Mouse (Mus musculus): ENCODE measurements around the gene Dab1.

Gene Dab1

DNA sequence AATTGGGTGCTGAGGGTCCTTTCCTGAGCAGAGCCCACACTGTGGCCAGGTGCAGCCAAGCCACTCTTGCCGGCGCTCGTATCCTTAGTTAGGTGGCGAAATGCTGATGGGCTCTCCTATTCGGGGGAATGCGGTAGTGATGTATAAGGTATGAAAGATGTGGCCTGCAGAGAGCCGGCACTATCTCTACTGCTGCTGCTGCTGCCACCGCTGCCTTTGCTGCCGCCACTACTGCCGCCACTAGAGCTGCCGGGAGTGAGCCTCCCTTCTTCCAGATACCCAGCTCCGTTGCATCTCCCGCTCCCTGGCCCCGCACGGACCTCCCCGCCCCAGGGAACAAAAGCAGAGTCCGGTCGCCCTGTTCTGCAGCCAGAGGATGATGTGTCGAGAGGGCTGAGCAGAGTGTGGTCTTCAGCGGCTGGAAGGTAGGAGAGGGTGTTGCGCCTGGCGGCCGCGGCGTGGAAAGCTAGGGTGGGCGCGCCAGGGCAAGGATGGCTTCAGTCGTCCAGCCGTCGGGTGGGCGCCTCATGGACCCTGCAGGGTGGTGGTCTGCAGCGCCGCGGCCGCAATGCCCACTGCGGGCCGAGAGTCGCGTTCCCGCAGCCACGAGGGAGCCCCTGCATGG lies at the start of gene Dab1:
Gene Dab1 (plus strand): TSS at position 39 of the 625 bp plus-strand sequence.
- no peak for DNase-seq (ENCODE audit: low read depth, low spot score)

GRCm38 (mm10) chr4:103571721-103572352 lies 47.3 kb upstream of the Dab1 start:
- DNase-seq (ENCODE audit: low read depth, low spot score) = peak; percentile 29

DNA sequence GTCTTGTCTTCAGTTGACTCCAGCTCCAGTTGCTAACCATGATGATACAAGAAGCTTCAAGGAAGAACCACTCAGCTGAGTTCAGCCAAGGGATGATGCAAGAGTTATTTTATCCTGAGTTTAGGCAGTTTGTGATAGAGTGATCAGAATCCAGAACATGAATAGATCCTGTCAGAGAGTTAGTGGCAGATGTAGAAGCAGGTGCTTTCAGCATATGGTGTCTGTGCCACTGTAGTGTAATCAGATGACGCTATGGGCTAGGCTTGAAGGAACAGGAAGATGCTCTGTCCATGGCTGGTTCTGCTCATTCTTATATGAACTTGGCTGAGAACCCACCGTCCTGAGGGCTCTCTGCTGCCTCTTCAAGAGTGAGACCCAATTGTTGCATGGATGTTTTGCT lies 43.6 kb upstream of the Dab1 start:
- no peak for DNase-seq (ENCODE audit: low read depth, low spot score)

GRCm38 (mm10) chr4:103576305-103576704 lies 42.9 kb upstream of the Dab1 start:
- DNase-seq (ENCODE audit: low read depth, low spot score) = no peak

GRCm38 (mm10) chr4:103577111-103577815 lies 41.9 kb upstream of the Dab1 start:
- DNase-seq (ENCODE audit: low read depth, low spot score) = no peak

DNA sequence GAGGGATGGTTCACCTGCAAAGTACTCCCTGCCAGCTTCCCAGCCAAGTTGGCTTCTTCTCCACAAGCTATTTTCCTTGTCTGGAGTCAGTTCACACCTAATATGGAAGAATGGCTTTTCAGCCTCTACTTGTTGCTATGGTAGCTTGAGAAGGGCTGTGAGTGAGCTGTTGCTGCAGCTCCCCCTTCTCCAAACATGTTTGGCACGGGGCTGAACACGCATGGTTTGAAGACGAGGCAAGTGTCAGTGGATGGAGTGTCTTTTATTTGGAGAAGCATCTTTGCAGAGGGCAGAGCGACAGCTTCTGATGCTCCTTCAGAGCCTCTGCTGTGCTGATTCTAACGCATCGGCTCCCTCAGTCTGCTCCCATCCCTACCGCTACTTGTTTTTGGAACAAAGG lies 41.3 kb upstream of the Dab1 start:
- DNase-seq (ENCODE audit: low read depth, low spot score) = no peak

DNA sequence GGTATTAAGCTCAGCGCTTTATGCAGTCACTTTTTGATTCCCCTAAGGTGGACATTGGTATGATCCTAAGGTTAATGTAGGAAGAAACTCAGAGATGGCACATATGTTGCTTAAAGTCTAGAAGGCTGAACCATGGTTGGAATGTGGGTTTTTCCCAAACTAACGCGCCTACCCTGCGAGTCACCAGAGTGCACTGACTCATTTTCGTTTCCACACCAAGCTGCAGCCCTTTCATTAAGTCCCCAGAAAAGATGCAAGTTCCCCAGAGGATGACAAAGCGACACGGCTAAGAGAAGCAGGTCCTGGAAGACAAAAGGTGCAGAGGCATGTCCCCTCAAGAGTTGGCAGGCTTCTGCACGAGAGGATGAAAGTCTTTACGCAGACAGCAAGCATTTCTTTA lies 39.1 kb upstream of the Dab1 start:
- peak; percentile 71 for DNase-seq (ENCODE audit: low read depth, low spot score)

- DNase-seq (ENCODE audit: low read depth, low spot score) = no peak
Measured at GRCm38 (mm10) chr4:103615011-103615410, 4.1 kb upstream of the Dab1 start.

- no peak for DNase-seq (ENCODE audit: low read depth, low spot score)
Measured at GRCm38 (mm10) chr4:103619946-103620371, 800 bp downstream of the Dab1 start.

- DNase-seq (ENCODE audit: low read depth, low spot score) = no peak
Measured at GRCm38 (mm10) chr4:103620590-103621155, 1.5 kb downstream of the Dab1 start.

DNA sequence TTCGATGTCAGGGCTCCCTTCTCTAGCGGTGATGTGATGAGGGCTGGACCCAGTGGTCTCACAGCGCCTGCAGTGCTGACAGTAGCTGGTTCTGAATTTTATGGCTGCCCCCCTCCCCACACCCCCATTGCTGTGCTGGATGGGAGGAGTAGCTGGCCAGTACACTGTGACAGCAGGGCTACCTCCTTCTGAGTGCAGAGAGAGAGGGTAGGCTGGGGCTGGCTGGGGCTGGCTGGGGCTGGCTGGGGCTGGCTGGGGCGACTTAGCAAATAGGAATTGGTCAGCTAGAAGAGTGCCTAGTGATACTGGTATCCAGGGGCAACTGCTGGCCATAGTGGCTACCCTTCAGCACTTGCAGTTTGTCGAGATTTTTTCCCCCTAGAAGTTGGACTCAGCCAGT lies 2.4 kb downstream of the Dab1 start:
- no peak for DNase-seq (ENCODE audit: low read depth, low spot score)

DNA sequence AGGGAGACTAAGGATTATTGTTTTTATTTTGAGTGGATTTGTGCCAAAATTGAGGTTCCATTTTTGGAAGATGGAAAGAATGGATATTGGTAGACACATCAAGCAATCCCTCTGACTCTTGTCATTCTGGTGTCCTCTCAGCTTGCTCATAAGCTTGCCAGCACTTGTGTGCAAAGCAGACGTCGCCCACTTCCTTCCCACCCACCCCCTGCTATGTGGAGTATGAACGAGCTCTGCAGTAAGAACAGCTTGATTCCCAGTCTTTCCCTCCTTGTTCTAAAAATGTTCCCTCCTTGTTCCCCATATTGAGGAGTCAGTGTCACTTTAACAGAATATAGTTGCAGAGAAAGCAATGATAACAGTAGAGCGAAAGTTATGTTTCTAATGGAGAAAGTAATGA lies 11.0 kb downstream of the Dab1 start:
- no peak for DNase-seq (ENCODE audit: low read depth, low spot score)

- DNase-seq (ENCODE audit: low read depth, low spot score) = no peak
Measured at GRCm38 (mm10) chr4:103636168-103636776, 17.1 kb downstream of the Dab1 start.

- no peak for DNase-seq (ENCODE audit: low read depth, low spot score)
Measured at GRCm38 (mm10) chr4:103648209-103648896, 29.2 kb downstream of the Dab1 start.

DNA sequence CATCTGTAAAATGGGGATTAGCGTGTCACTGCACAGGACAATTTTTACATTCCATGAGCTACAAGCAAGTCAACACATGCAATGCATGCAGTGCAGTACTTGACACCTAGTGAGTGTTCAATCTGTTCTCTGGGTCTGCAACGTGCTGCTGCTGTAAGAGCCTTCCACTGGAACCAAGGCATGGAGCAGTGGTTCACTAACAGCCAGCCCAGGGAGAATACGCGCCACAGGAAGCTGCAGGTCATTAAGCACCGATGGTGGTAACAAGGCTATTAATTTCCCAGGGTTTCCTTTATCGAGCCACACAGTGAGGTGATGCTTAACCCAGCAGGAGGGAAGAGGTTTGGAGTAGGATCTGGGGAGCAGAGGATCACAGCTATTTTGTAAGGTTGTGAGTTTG lies 36.6 kb downstream of the Dab1 start:
- DNase-seq (ENCODE audit: low read depth, low spot score) = no peak

DNA sequence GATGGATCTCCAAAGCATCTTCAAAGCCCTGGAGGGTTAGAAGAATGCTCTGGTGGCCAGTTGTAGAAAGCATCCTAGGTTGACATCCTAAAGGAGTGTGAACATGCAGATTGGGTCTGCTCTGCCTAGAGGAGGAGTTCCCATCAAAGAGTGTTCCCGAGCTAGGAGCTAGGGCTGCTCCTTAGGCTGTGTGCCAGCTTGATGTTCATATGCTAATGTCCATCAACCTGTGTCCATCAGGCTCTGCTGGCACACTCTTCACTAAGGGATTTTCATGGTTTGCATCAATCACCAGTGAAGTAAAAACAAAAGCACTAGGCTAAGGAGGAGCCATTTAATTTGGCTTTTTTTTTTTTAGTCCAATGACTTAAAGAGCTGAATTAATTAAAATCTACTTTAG lies 42.2 kb downstream of the Dab1 start:
- DNase-seq (ENCODE audit: low read depth, low spot score) = no peak

DNA sequence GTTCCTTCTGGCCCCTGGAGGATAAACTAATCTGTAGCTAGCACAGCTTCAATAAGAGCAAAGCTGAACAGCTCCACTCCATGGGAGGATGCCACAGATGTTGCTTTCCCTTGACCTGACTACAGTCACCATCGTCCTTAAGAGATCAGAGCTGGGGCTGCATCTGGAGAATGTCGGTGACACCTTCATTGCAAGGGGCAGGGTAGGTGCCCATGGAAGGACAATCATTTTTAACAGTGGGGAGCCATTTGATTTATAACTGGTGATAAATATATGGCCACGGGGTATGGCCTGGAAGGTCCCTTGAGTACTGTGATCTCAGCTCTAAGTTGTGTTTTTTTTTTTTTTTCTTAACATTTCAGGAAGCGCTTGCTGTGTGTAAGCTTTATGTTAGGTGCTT lies 48.3 kb downstream of the Dab1 start:
- no peak for DNase-seq (ENCODE audit: low read depth, low spot score)

DNA sequence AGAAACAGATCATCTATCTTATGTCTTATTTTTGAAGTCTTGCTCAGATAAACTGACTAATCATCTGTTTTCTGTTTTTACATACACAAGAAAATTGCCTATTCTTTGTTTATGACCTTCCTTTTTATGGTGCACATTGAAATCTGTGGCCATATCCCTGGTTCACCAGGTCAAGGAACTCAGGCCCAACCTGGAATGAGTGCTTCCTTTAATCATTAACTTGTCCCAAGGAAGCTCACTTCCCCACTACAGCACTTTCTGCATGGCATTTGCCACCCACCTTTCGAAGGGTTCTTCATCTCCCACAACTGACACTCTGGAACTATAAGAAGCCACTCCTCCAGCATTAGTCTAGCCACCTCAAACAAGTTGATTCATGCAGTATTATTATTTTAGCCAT lies 58.0 kb downstream of the Dab1 start:
- no peak for DNase-seq (ENCODE audit: low read depth, low spot score)

- DNase-seq (ENCODE audit: low read depth, low spot score) = no peak
Measured at GRCm38 (mm10) chr4:103678501-103678900, 59.3 kb downstream of the Dab1 start.

DNA sequence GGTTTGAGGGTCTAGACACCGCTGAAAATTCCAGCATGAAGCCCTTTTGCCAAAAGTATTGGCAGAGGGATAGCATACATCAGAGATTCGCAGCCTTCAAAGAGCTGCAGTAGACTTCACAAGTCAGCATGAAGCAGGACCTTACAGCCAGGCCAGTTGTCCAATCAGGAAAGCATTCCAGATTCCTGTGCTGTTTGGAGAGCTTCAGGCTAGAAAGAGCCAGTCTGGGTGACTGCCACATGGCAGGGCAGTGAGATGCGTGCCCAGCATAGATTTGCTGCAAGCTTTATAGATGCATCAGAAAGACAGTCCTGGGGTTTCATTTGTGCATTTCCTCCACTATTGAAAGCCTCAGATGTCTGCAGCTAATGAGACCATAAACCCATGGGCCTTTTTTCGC lies 66.0 kb downstream of the Dab1 start:
- DNase-seq (ENCODE audit: low read depth, low spot score) = no peak

DNA sequence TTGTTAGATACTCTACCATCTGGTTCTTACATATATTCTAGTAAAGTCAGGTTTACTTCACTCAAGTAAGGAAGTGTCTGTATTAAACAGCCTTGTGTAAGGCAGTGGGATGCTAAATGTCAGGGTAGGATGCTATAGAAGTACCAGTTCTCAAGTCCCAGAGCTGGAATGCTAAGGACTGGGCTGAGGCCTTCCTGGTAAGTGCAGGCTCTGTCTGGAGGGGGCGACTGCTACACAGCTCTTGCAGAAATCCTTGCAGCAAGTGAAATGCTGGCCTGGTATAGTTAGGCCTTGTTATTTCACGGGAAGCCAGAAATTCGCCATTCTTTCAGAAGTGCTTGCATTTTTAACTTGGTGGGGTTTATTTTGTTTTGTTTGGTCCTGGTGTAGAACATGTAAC lies 72.6 kb downstream of the Dab1 start:
- no peak for DNase-seq (ENCODE audit: low read depth, low spot score)

DNA sequence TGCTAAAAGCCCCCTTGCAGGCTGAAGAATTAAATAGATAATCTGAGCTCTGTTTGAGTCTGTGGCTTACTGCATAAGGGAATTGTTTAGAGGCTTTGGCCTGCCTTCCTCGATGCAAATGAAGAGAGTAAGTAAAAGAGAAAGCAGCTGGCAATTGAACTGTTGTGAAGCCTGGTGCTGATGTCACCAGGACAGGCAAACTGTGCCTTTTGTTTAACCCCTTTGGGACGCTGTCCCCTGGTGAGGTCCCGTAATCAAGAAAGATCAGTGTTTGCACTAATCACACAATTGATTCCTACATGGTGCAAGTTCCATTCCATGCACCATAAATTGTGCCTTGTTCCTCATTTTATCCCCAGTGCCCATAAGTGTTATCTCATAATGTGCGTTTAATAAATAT lies 80.6 kb downstream of the Dab1 start:
- DNase-seq (ENCODE audit: low read depth, low spot score) = no peak

Measured in 3T3-L1 (cell line).